Mouse (Mus musculus): ENCODE data around the gene Tmem91.

GRCm38 (mm10) chr7:25705801-25706251 lies 30.9 kb upstream of the Tmem91 start:
- TF ChIP-seq POLR2A (IDR thresholded peaks at IDR 0.05; ENCODE audit: control insufficient read depth, extremely low read depth, insufficient read depth, low read length, poor library complexity) (no peak), CTCF (IDR thresholded peaks at IDR 0.05; ENCODE audit: borderline replicate concordance, control insufficient read depth, extremely low read depth, insufficient read depth, low read length, poor library complexity) (no peak)
